Mouse (Mus musculus): Measurements from ENCODE around the gene Kcnn3. TPM values are rescaled to one million over a fixed set of nuclear protein-coding genes. Genes with fewer than 3 reads are reported as not detected.

Kcnn3 gene
- polyA plus RNA-seq (2012; ENCODE audit: insufficient read depth, insufficient read length, missing spikeins) = not detected in 2 replicates

GRCm38 (mm10) chr3:89519894-89520293, at the start of gene Kcnn3:
Gene Kcnn3, plus strand, starts transcription at chr3:89520164.
- TF ChIP-seq POLR2A (IDR thresholded peaks at IDR 0.05; ENCODE audit: borderline replicate concordance, low read depth, low read length) = no peak
- TF ChIP-seq CTCF (IDR thresholded peaks at IDR 0.05; ENCODE audit: low read depth, low read length) = no peak
- peak within 1 kb of the TSS; percentile 65 for H3K4me3 ChIP-seq (ENCODE audit: insufficient read depth, low read length)
- no peak within 1 kb of the TSS for H3K27ac ChIP-seq (ENCODE audit: insufficient read depth, low read depth, low read length)

GRCm38 (mm10) chr3:89472280-89472679, 47.7 kb upstream of the Kcnn3 start:
- TF ChIP-seq POLR2A (IDR thresholded peaks at IDR 0.05; ENCODE audit: borderline replicate concordance, low read depth, low read length) (no peak), CTCF (IDR thresholded peaks at IDR 0.05; ENCODE audit: low read depth, low read length) (no peak)
- H3K27ac ChIP-seq (ENCODE audit: insufficient read depth, low read depth, low read length) = no peak overlapping the region
- no peak overlapping the region for H3K4me3 ChIP-seq (ENCODE audit: insufficient read depth, low read length)
- peaks cover 27% of the 10 kb centered on the region for H3K4me1 ChIP-seq (ENCODE audit: control insufficient read depth, insufficient read depth, low read length)

More at GRCm38 (mm10) chr3:89519894-89520293, at the start of gene Kcnn3:
- H3K4me1 ChIP-seq (ENCODE audit: control insufficient read depth, insufficient read depth, low read length) = peaks cover 11% of the 10 kb centered on the region

DNA sequence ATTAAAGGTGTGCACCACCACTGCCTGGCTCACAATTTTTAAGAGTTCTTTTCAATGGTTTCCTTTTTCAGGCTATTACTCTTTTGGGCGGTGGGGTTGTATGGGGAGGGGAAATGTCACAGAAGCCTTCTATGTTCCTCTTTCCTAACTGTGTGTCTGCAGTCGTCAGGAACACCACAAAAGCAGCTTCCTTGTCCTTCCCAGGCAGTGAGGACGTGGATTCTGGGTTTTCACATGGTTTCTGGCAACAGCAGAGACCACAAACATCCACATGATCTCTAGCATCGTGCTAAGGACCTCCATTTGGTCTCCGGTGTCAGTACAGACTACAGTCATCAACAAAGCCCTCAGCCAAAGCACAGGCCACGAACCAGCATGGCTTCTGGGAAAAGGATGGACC, 46.1 kb upstream of the Kcnn3 start:
- TF ChIP-seq POLR2A (IDR thresholded peaks at IDR 0.05; ENCODE audit: borderline replicate concordance, low read depth, low read length) (no peak), CTCF (IDR thresholded peaks at IDR 0.05; ENCODE audit: low read depth, low read length) (no peak)
- Histone ChIP-seq H3K4me3 (ENCODE audit: insufficient read depth, low read length) (no peak overlapping the region), H3K4me1 (ENCODE audit: control insufficient read depth, insufficient read depth, low read length) (peaks cover 21% of the 10 kb centered on the region), H3K27ac (ENCODE audit: insufficient read depth, low read depth, low read length) (peak overlapping the region; percentile 27)

- no peak overlapping the region for H3K4me3 ChIP-seq (ENCODE audit: insufficient read depth, low read length)
- H3K4me1 ChIP-seq (ENCODE audit: control insufficient read depth, insufficient read depth, low read length) = peaks cover 18% of the 10 kb centered on the region
- H3K27ac ChIP-seq (ENCODE audit: insufficient read depth, low read depth, low read length) = no peak overlapping the region
- TF ChIP-seq CTCF (IDR thresholded peaks at IDR 0.05; ENCODE audit: low read depth, low read length) = no peak
- TF ChIP-seq POLR2A (IDR thresholded peaks at IDR 0.05; ENCODE audit: borderline replicate concordance, low read depth, low read length) = no peak
Observed at GRCm38 (mm10) chr3:89479055-89479454, 40.9 kb upstream of the Kcnn3 start.

DNA sequence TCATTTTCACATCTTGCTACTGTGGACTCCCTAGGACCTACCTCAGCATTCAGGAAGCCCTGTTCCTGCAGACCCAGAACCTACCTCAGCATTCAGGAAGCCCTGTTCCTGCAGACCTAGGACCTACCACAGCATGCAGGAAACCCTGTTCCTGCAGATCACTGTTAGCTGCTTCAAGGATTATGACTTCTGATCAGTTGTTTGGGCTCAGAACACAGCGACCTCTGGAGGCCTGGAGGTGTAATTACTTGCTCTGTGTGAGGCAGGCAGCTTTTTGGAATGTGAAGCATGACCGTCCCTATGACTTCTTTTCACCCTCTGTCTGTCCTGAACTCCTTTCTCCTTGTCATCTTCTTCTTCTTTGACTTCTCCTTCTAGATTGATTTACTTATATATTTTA, 38.5 kb upstream of the Kcnn3 start:
- Histone ChIP-seq H3K4me1 (ENCODE audit: control insufficient read depth, insufficient read depth, low read length) (peaks cover 12% of the 10 kb centered on the region), H3K4me3 (ENCODE audit: insufficient read depth, low read length) (no peak overlapping the region; the same call in 1 of the 2 replicates), H3K27ac (ENCODE audit: insufficient read depth, low read depth, low read length) (no peak overlapping the region)
- TF ChIP-seq POLR2A (IDR thresholded peaks at IDR 0.05; ENCODE audit: borderline replicate concordance, low read depth, low read length) (no peak), CTCF (IDR thresholded peaks at IDR 0.05; ENCODE audit: low read depth, low read length) (peak; percentile 74)

DNA sequence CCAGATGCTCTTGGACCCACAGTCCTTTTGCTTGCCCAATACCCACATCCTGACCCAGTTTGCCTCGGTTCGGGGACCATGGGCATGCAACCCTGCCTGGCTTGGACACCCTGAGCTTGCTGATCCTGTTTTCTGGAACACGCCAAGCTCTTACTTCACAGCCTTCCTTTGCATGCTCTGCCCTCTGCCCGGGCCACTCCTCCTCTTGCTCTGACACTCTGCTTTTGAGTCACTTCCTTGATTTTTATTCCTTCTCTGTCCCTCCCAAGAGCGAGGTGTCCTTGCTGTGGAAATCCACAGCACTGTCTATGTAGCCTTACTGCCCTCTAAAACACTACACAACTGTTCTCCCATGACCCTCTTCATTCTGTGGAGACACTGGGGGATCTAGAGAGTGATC, 37.7 kb upstream of the Kcnn3 start:
- H3K4me3 ChIP-seq (ENCODE audit: insufficient read depth, low read length) = no peak overlapping the region
- H3K27ac ChIP-seq (ENCODE audit: insufficient read depth, low read depth, low read length) = no peak overlapping the region
- TF ChIP-seq CTCF (IDR thresholded peaks at IDR 0.05; ENCODE audit: low read depth, low read length) (no peak), POLR2A (IDR thresholded peaks at IDR 0.05; ENCODE audit: borderline replicate concordance, low read depth, low read length) (no peak)
- H3K4me1 ChIP-seq (ENCODE audit: control insufficient read depth, insufficient read depth, low read length) = peaks cover 12% of the 10 kb centered on the region

GRCm38 (mm10) chr3:89484766-89485524, 35.0 kb upstream of the Kcnn3 start:
- H3K4me3 ChIP-seq (ENCODE audit: insufficient read depth, low read length) = no peak overlapping the region
- peaks cover 9% of the 10 kb centered on the region for H3K4me1 ChIP-seq (ENCODE audit: control insufficient read depth, insufficient read depth, low read length)
- TF ChIP-seq POLR2A (IDR thresholded peaks at IDR 0.05; ENCODE audit: borderline replicate concordance, low read depth, low read length) (no peak), CTCF (IDR thresholded peaks at IDR 0.05; ENCODE audit: low read depth, low read length) (peak; percentile 92)
- no peak overlapping the region for H3K27ac ChIP-seq (ENCODE audit: insufficient read depth, low read depth, low read length)

DNA sequence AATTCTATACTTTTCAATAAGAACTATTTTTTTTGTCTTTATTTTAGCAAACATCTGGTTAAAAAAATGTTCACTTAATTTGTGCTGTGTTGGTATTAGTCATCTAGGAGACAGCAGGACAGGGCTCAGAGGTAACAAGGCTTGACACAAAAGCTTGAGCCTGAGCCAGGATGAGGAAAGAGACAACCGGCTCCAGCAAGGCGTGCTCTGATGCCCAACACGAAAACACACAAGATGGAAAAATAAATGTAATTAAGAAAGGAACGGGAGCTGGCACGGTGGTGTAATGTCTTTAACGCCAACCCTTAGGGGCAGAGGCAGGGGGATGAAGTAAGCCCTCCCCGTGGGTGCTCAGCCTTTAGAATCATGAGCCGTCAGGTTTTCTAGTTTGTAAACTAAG, 33.9 kb upstream of the Kcnn3 start:
- Histone ChIP-seq H3K4me1 (ENCODE audit: control insufficient read depth, insufficient read depth, low read length) (peaks cover 9% of the 10 kb centered on the region), H3K27ac (ENCODE audit: insufficient read depth, low read depth, low read length) (no peak overlapping the region), H3K4me3 (ENCODE audit: insufficient read depth, low read length) (no peak overlapping the region)
- TF ChIP-seq POLR2A (IDR thresholded peaks at IDR 0.05; ENCODE audit: borderline replicate concordance, low read depth, low read length) (no peak), CTCF (IDR thresholded peaks at IDR 0.05; ENCODE audit: low read depth, low read length) (no peak)

- TF ChIP-seq POLR2A (IDR thresholded peaks at IDR 0.05; ENCODE audit: borderline replicate concordance, low read depth, low read length) (no peak), CTCF (IDR thresholded peaks at IDR 0.05; ENCODE audit: low read depth, low read length) (no peak)
- Histone ChIP-seq H3K4me3 (ENCODE audit: insufficient read depth, low read length) (no peak overlapping the region), H3K27ac (ENCODE audit: insufficient read depth, low read depth, low read length) (no peak overlapping the region), H3K4me1 (ENCODE audit: control insufficient read depth, insufficient read depth, low read length) (peaks cover 5% of the 10 kb centered on the region)
Observed at GRCm38 (mm10) chr3:89486916-89487702, 32.9 kb upstream of the Kcnn3 start.

DNA sequence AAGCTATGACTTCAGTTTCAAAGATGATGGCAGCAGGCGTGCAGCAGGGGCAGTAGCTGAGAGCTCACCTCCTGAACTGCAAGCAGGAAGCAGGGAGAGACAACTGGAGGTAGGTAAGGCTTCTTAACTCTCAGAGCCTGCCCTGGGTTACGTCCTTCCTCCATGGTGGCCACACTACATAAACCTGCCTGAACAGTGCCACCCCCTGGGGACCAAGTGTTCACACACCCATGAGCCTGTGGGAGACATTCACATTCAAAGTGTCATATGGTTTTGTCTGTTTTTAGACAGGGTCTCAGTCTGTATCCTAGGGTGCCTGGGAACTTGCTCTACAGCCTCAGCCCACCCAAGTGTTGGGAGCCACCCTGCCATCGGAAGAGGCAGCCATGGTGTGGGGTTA, 29.2 kb upstream of the Kcnn3 start:
- no peak for TF ChIP-seq CTCF (IDR thresholded peaks at IDR 0.05; ENCODE audit: low read depth, low read length)
- TF ChIP-seq POLR2A (IDR thresholded peaks at IDR 0.05; ENCODE audit: borderline replicate concordance, low read depth, low read length) = no peak
- Histone ChIP-seq H3K4me3 (ENCODE audit: insufficient read depth, low read length) (no peak overlapping the region), H3K4me1 (ENCODE audit: control insufficient read depth, insufficient read depth, low read length) (no peaks in the 10 kb centered on the region), H3K27ac (ENCODE audit: insufficient read depth, low read depth, low read length) (no peak overlapping the region)
